Mouse (Mus musculus) left cerebral cortex, adult 9 months (tissue): ENCODE data around the gene Phb2.
A peak's percentile ranks its signal among the peaks of the same experiment; 100 is the strongest.
"Not testable (repeated sequence)": the region's sequence is repeated elsewhere in the genome, so short reads cannot be mapped to it uniquely, and the experiment has no call there.

Experiments used
- DNase-seq, 2 experiments: peaks; one replicate each; pipeline ENCODE4 v3.0.0; 2022; ENCODE audit warnings: low spot score in 2 of 2

The Phb2 gene

GRCm38 (mm10) chr6:124711824-124712782, at the start of gene Phb2, which contains the start of gene Emg1:
Phb2 (plus strand) TSS chr6:124712336.
Emg1 (minus strand) TSS chr6:124712178.
- peak; percentile 94 to 98 for DNase-seq

GRCm38 (mm10) chr6:124662477-124663423, 49.4 kb upstream of the Phb2 start, which contains the start of gene Lpcat3:
Lpcat3 (plus strand) TSS chr6:124663027.
- peak; percentile 94 to 98 for DNase-seq

GRCm38 (mm10) chr6:124663424-124663795, 48.7 kb upstream of the Phb2 start:
- DNase-seq: no peak

GRCm38 (mm10) chr6:124664256-124664655, 47.9 kb upstream of the Phb2 start:
- DNase-seq: no peak

GRCm38 (mm10) chr6:124665011-124665410, 47.1 kb upstream of the Phb2 start:
- DNase-seq: no peak

- no peak for DNase-seq
Observed at GRCm38 (mm10) chr6:124669234-124669859, 42.8 kb upstream of the Phb2 start.

- no peak for DNase-seq
Observed at GRCm38 (mm10) chr6:124670281-124670900, 41.7 kb upstream of the Phb2 start.

GRCm38 (mm10) chr6:124672100-124672499, 40.0 kb upstream of the Phb2 start:
- no peak for DNase-seq

GRCm38 (mm10) chr6:124673619-124674018, 38.5 kb upstream of the Phb2 start:
- DNase-seq: peak in 1 of 2 experiments; percentile 58

GRCm38 (mm10) chr6:124674591-124674990, 37.5 kb upstream of the Phb2 start:
- no peak for DNase-seq

- DNase-seq: no peak
Observed at GRCm38 (mm10) chr6:124676171-124676570, 36.0 kb upstream of the Phb2 start.

- no peak for DNase-seq
Observed at GRCm38 (mm10) chr6:124678769-124679168, 33.4 kb upstream of the Phb2 start.

GRCm38 (mm10) chr6:124679486-124679885, 32.6 kb upstream of the Phb2 start:
- DNase-seq: peak in 1 of 2 experiments; percentile 37

GRCm38 (mm10) chr6:124682291-124682690, 29.8 kb upstream of the Phb2 start:
- DNase-seq: not testable (repeated sequence)

- DNase-seq: peak in 1 of 2 experiments; percentile 37
Observed at GRCm38 (mm10) chr6:124683591-124684417, 28.3 kb upstream of the Phb2 start.

GRCm38 (mm10) chr6:124685606-124686386, 26.3 kb upstream of the Phb2 start:
- no peak for DNase-seq

GRCm38 (mm10) chr6:124686644-124687043, 25.5 kb upstream of the Phb2 start:
- not testable (repeated sequence) for DNase-seq

GRCm38 (mm10) chr6:124688151-124688758, 23.9 kb upstream of the Phb2 start:
- no peak for DNase-seq

GRCm38 (mm10) chr6:124689011-124689410, 23.1 kb upstream of the Phb2 start:
- no peak for DNase-seq
